Mouse (Mus musculus) midbrain, embryonic 14.5 days (tissue): Measurements from ENCODE around the gene Wnk2. TPM values are rescaled to one million over a fixed set of nuclear protein-coding genes. Genes with fewer than 3 reads are reported as not detected.

Source experiments
- ATAC-seq: fragments of 200-750 bp; cut with Nextera tagmentation; 2 replicates; pipeline ENCODE4 v1.8.0; 2017; ENCODE audit warnings: moderate number of reproducible peaks, moderate library complexity; ENCODE audit not compliant: low FRiP score, low TSS enrichment
- DNase-seq: peaks from one replicate; pipeline ENCODE4 v3.0.0-alpha.2; 2015
- H3K27ac ChIP-seq: fragments of 300-500 bp; sonication (generic); replicated peaks from 2 replicates; pipeline ENCODE4 v1.5.1; 2014; ENCODE audit warnings: mild to moderate bottlenecking, low read depth, low read length, moderate library complexity
- H3K27me3 ChIP-seq: fragments of 300-500 bp; sonication (generic); 2 replicates; pipeline ENCODE4 v1.6.1; 2014; ENCODE audit warnings: low read length, control low read depth, mixed read lengths; ENCODE audit not compliant: control insufficient read depth, insufficient read depth
- H3K36me3 ChIP-seq: fragments of 300-500 bp; sonication (generic); 2 replicates; pipeline ENCODE4 v1.6.1; 2014; ENCODE audit warnings: low read length, control low read depth; ENCODE audit not compliant: control insufficient read depth, insufficient read depth
- H3K4me1 ChIP-seq: fragments of 300-500 bp; sonication (generic); 2 replicates; pipeline ENCODE4 v1.6.1; 2014; ENCODE audit warnings: mild to moderate bottlenecking, antibody characterized with exemption, low read length, control low read depth; ENCODE audit not compliant: control insufficient read depth, insufficient read depth
- H3K4me2 ChIP-seq: fragments of 300-500 bp; sonication (generic); 2 replicates; pipeline ENCODE4 v1.6.1; 2014; ENCODE audit warnings: mild to moderate bottlenecking, low read length, moderate library complexity
- H3K4me3 ChIP-seq: fragments of 300-500 bp; sonication (generic); replicated peaks from 2 replicates; pipeline ENCODE4 v1.5.1; 2014; ENCODE audit warnings: low read depth, low read length
- H3K9ac ChIP-seq: fragments of 300-500 bp; sonication (generic); replicated peaks from 2 replicates; pipeline ENCODE4 v1.6.1; 2014; ENCODE audit warnings: mild to moderate bottlenecking, low read length, moderate library complexity
- H3K9me3 ChIP-seq: fragments of 300-500 bp; sonication (generic); 2 replicates; pipeline ENCODE4 v1.6.1; 2016; ENCODE audit warnings: low read length, control low read depth, mixed read lengths; ENCODE audit not compliant: control insufficient read depth
- WGBS: fragments of 180-500 bp; shearing (Covaris S2); extraction: QIAGEN DNeasy Blood & Tissue Kit; methylation state at CpG from one replicate; pipeline ENCODE4 v1.1.7; 2014; 5-methylcytosine and 5-hydroxymethylcytosine counted together
- polyA plus RNA-seq: library from polyadenylated mRNA; unstranded; fragments of >200 nt; fragmentation: Nextera tagmentation; extraction: Ambion mirVana; gene quantifications from 2 replicates; pipeline ENCODE4 v1.2.1, GENCODE M21; 2014

The Wnk2 gene
- polyA plus RNA-seq, 1 experiment from 2014 or later = 27.1 TPM

DNA sequence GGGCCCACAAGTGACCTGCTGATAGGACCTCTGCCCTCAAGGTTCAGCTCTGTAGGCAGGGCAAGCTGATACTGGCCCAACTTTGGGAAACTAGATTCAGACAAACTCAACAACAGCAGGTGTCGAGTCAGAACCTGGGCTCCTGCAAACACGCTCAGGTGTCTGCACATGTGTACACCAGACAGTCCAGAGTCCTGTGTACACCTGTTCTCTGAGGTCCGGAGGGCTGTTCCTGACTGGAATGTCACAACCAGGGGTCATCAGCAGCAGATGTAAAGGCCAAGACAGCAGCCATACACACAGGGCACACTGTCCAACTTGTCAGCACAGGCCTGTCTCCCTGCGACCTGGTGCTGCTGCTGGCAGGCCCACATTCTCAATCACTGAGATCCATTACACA, 25.7 kb downstream of the Wnk2 start:
- no peak overlapping the region for H3K4me3 ChIP-seq
- H3K4me1 ChIP-seq = peaks cover 5% of the 10 kb centered on the region; the same call in 1 of the 2 replicates
- ATAC-seq (no peak), DNase-seq (no peak)
- no peak overlapping the region for H3K9ac ChIP-seq
- no peak overlapping the region for H3K4me2 ChIP-seq
- H3K9me3 ChIP-seq = no peaks in the 10 kb centered on the region
- H3K27me3 ChIP-seq = no peaks in the 10 kb centered on the region
- no peak overlapping the region for H3K27ac ChIP-seq
- WGBS = 92% methylated on average over 4 of the region's 4 CpGs
- no peaks in the 10 kb centered on the region for H3K36me3 ChIP-seq

DNA sequence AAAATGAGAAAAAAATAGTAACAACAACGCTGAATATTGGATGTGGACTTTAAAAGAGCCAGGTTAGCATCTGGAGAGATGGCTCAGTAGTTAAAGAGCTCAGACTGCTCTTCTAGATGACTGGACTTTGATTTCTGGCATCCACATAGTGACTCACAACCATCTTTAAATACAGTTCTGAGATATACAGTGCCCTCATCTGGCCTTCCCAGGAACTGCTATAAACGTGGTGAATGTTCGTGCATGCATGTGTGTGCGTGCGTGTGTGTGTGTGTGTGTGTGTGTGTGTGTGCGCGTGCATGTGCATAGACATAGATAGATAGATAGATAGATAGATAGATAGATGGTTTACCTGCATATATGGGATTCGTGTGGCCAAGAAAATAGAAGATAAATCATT, 30.3 kb downstream of the Wnk2 start:
- ATAC-seq (no peak), DNase-seq (no peak)
- no peak overlapping the region for H3K4me3 ChIP-seq
- H3K4me1 ChIP-seq = 0 out of 2 replicates have a peak, but pooled peaks cover 5% of the 10 kb centered on the region
- H3K27me3 ChIP-seq = no peaks in the 10 kb centered on the region
- WGBS = 93% methylated on average over 8 of the region's 8 CpGs
- H3K4me2 ChIP-seq = no peak overlapping the region
- no peak overlapping the region for H3K9ac ChIP-seq
- no peak overlapping the region for H3K27ac ChIP-seq
- H3K9me3 ChIP-seq = no peaks in the 10 kb centered on the region
- 0 out of 2 replicates have a peak, but pooled peaks cover under 1% of the 10 kb centered on the region for H3K36me3 ChIP-seq

DNA sequence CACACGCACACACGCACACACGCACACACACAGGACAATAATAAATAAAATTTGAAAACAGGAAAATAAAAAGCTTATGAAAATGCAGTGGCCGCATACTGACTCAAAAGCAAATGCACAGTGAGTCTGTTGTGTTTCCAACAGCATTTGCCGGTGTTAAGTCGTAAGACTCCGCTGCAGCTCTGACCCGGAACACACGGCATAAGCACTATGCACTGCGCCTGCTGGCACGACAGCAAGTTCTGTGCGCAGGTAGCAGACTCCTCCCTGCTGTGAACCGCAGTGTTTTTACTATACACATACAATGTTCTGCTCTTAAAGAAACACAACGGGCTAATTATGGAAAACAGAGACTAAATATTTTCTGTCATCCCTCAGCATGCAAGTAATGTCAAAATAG, 32.9 kb downstream of the Wnk2 start:
- 0 out of 2 replicates have a peak, but pooled peaks cover 8% of the 10 kb centered on the region for H3K36me3 ChIP-seq
- ATAC-seq (no peak), DNase-seq (no peak)
- no peak overlapping the region for H3K9ac ChIP-seq
- H3K27me3 ChIP-seq = no peaks in the 10 kb centered on the region
- H3K4me1 ChIP-seq = no peaks in the 10 kb centered on the region
- no peaks in the 10 kb centered on the region for H3K9me3 ChIP-seq
- H3K4me3 ChIP-seq = no peak overlapping the region
- H3K4me2 ChIP-seq = no peak overlapping the region
- no peak overlapping the region for H3K27ac ChIP-seq
- WGBS = 88% methylated on average over 14 of the region's 14 CpGs

DNA sequence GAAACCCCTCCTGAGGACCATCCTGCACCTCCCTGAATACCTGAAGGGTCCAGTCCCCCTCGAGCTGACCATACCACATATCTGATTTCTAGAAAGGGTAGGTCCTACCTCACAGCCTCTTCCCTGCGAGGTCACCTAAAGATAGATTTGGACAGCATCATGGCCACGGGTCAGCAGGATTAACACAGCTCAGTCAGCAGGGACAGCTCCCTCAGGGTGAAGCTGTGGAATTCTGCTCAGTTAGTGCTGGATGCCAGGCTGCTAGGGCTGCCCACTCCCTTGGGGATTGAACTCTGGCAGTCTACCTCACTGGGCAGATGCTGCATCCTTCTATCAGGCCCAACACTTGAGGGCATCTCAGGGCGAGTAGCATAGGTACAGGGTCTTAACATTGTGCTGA, 33.7 kb downstream of the Wnk2 start:
- DNase-seq = no peak
- WGBS = 82% methylated on average over 4 of the region's 4 CpGs
- Histone ChIP-seq H3K4me2 (no peak overlapping the region), H3K9ac (no peak overlapping the region), H3K27me3 (no peaks in the 10 kb centered on the region), H3K9me3 (no peaks in the 10 kb centered on the region), H3K4me3 (no peak overlapping the region), H3K27ac (no peak overlapping the region), H3K36me3 (0 out of 2 replicates have a peak, but pooled peaks cover 8% of the 10 kb centered on the region), H3K4me1 (no peaks in the 10 kb centered on the region)
- ATAC-seq = no peak

DNA sequence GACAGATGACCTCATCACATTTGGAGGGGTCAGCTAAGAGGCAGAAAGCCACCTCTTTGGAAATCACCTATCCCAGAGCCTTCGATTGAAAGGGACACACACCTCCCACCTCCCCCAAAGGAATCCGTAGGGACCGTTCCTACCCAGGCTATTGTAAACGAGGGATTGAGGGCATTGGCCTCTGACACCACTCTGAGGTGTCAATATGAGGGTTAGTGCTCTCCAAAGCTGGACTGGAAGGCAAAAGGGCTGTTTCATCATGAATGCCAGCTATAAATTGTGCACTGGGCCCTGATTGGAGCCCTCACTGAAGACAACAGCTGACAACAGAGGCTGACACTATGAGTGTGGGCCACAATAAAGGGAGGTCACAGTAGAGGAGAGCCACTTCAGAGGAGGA, 34.5 kb downstream of the Wnk2 start:
- no peak for ATAC-seq

DNA sequence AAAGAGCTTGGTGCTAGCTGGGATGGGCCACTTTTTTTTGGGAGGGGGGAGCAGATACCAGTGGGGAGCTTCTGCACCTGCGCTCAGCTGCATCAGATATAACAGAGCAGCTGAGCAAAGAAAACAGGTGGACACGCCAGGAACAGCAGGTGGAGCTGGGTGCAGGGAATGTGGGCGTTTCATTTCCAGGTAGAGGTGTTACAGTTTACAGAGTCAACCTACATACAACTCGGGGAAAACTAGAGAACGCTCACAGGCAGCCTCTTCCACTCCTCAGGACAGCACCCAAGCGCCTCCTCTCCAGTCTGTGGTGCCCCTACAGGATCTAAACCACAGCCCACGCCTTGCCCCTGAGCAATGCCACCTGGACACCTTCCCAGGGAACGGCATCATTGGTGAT, 35.2 kb downstream of the Wnk2 start:
- H3K27ac ChIP-seq = no peak overlapping the region
- H3K4me3 ChIP-seq = no peak overlapping the region
- no peak overlapping the region for H3K9ac ChIP-seq
- 86% methylated on average over 8 of the region's 8 CpGs for WGBS
- H3K36me3 ChIP-seq = 0 out of 2 replicates have a peak, but pooled peaks cover 8% of the 10 kb centered on the region
- no peaks in the 10 kb centered on the region for H3K4me1 ChIP-seq
- no peak overlapping the region for H3K4me2 ChIP-seq
- ATAC-seq (no peak), DNase-seq (no peak)
- H3K27me3 ChIP-seq = no peaks in the 10 kb centered on the region
- H3K9me3 ChIP-seq = no peaks in the 10 kb centered on the region

More for the DNA sequence above, 34.5 kb downstream of the Wnk2 start:
- H3K9me3 ChIP-seq = no peaks in the 10 kb centered on the region
- H3K9ac ChIP-seq = no peak overlapping the region
- no peaks in the 10 kb centered on the region for H3K4me1 ChIP-seq
- H3K36me3 ChIP-seq = 0 out of 2 replicates have a peak, but pooled peaks cover 8% of the 10 kb centered on the region
- no peak for DNase-seq
- H3K4me2 ChIP-seq = no peak overlapping the region
- WGBS = 77% methylated on average over 4 of the region's 4 CpGs
- no peaks in the 10 kb centered on the region for H3K27me3 ChIP-seq
- H3K4me3 ChIP-seq = no peak overlapping the region
- H3K27ac ChIP-seq = no peak overlapping the region

DNA sequence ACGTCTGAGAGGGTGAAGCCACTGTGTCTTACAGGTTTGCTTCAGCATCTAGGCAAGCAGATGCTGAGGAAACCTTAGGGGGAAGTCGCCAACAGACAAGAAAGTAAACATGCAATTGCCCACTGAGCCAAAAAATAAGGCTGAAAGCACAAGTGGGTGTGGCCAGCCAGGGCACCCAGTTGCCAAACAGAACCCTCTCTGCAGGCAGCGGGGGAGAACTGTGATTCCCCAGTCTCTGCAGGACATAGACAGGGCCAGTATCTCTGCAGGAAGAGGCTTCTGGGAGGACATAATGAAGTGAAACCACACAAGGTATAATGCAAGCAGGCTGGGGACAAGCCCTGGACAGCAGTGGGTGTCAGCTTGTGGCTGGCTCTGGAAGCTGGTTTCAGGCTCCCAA, 38.1 kb downstream of the Wnk2 start:
- Histone ChIP-seq H3K9ac (no peak overlapping the region), H3K27ac (no peak overlapping the region), H3K9me3 (no peaks in the 10 kb centered on the region), H3K36me3 (0 out of 2 replicates have a peak, but pooled peaks cover 8% of the 10 kb centered on the region), H3K4me1 (no peaks in the 10 kb centered on the region), H3K4me2 (no peak overlapping the region), H3K27me3 (no peaks in the 10 kb centered on the region), H3K4me3 (no peak overlapping the region)
- 79% methylated on average over 3 of the region's 3 CpGs for WGBS
- ATAC-seq = no peak
- DNase-seq = no peak

DNA sequence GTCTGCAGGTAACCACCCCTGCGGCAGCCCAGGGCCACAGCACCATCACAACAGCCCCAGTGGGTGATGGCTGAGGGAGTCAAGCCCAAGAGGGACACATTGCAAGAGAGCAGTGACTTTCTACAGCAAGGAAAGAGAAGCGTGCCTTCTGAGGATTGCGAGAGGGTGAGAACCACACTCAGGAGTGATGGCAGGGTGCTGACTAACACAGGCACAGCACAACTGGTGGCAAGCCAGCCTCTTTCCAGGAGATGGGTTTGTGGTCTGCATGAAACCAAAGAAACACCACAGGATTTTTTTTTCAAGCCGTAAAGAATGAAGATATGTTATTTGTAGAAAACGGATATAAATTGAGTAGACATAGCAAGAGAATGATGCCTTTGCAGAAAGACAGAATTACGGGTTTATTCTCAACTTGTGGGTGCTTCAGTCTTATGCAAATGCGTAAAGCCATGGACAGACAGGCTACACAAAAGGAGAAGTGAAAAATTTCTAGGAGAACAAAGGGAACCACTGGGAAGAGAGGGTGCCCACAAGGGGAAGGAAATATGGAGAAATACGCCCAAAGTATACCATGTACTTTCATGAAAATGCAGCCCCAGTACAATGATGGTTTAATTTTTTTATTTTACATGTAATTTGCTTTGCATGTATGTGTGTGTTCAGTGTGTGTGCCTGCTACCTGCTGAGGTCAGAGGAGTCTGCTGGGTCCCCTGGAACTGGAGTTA, 39.5 kb downstream of the Wnk2 start:
- Histone ChIP-seq H3K27ac (no peak overlapping the region), H3K27me3 (no peaks in the 10 kb centered on the region), H3K4me2 (no peak overlapping the region), H3K9ac (no peak overlapping the region), H3K4me3 (no peak overlapping the region), H3K36me3 (0 out of 2 replicates have a peak, but pooled peaks cover 8% of the 10 kb centered on the region), H3K4me1 (0 out of 2 replicates have a peak, but pooled peaks cover under 1% of the 10 kb centered on the region), H3K9me3 (no peaks in the 10 kb centered on the region)
- ATAC-seq = no peak
- 86% methylated on average over 8 of the region's 8 CpGs for WGBS
- DNase-seq = no peak

DNA sequence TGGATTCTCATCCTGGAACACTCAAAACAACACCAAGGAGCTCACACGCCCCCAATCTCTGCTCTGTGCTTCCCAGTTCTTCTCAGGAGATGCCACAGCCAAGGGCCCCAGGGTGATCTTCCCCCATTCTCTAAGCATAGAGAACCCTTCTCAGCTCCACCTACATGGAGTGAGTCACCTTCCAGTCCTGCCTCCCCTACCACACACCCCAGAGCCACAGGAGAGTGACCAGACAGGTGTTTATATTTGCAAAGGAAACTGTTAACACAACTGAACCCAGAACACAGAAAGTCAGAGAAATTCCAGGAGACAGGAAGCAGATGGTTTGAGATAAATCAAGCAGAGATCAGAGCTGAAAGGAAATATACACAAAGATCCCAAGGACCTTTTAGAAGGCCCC, 43.9 kb downstream of the Wnk2 start:
- no peaks in the 10 kb centered on the region for H3K27me3 ChIP-seq
- H3K9me3 ChIP-seq = no peaks in the 10 kb centered on the region
- ATAC-seq (no peak), DNase-seq (no peak)
- no peak overlapping the region for H3K9ac ChIP-seq
- H3K4me3 ChIP-seq = no peak overlapping the region
- 96% methylated on average over 1 of the region's 1 CpGs for WGBS
- peaks cover 14% of the 10 kb centered on the region for H3K36me3 ChIP-seq
- no peak overlapping the region for H3K27ac ChIP-seq
- H3K4me2 ChIP-seq = no peak overlapping the region
- H3K4me1 ChIP-seq = 0 out of 2 replicates have a peak, but pooled peaks cover 4% of the 10 kb centered on the region
